Mouse (Mus musculus): Measurements from ENCODE around the gene Asb16.
"Not testable (repeated sequence)": the region's sequence is repeated elsewhere in the genome, so short reads cannot be mapped to it uniquely, and the experiment has no call there.

Asb16 gene

GRCm38 (mm10) chr11:102244926-102245449 lies 23.6 kb upstream of the Asb16 start:
- DNase-seq: peak; percentile 68

- DNase-seq: no peak
Measured at GRCm38 (mm10) chr11:102245581-102246272, 22.8 kb upstream of the Asb16 start.

GRCm38 (mm10) chr11:102246273-102246635 lies 22.3 kb upstream of the Asb16 start:
- DNase-seq: no peak

GRCm38 (mm10) chr11:102246871-102247270 lies 21.7 kb upstream of the Asb16 start:
- no peak for DNase-seq

GRCm38 (mm10) chr11:102248630-102249230 lies 19.8 kb upstream of the Asb16 start, which contains the start of gene BC030867:
TSS of gene BC030867 (plus strand) at chr11:102248882.
- peak; percentile 93 for DNase-seq

GRCm38 (mm10) chr11:102249351-102250090 lies 19.0 kb upstream of the Asb16 start:
- DNase-seq: no peak

GRCm38 (mm10) chr11:102257514-102257913 lies 11.0 kb upstream of the Asb16 start:
- no peak for DNase-seq

- no peak for DNase-seq
Measured at GRCm38 (mm10) chr11:102258095-102258494, 10.4 kb upstream of the Asb16 start.

- DNase-seq: no peak
Measured at GRCm38 (mm10) chr11:102258521-102258920, 10.0 kb upstream of the Asb16 start.

GRCm38 (mm10) chr11:102263211-102263610 lies 5.3 kb upstream of the Asb16 start:
- no peak for DNase-seq

- peak; percentile 63 for DNase-seq
Measured at GRCm38 (mm10) chr11:102265816-102266215, 2.7 kb upstream of the Asb16 start.

- no peak for DNase-seq
Measured at GRCm38 (mm10) chr11:102266631-102267355, 1.8 kb upstream of the Asb16 start.

- peak; percentile 80 for DNase-seq
Measured at GRCm38 (mm10) chr11:102267480-102267879, 1.1 kb upstream of the Asb16 start.

GRCm38 (mm10) chr11:102276411-102276915 lies 7.9 kb downstream of the Asb16 start:
- no peak for DNase-seq

GRCm38 (mm10) chr11:102277754-102278153 lies 9.2 kb downstream of the Asb16 start:
- no peak for DNase-seq

GRCm38 (mm10) chr11:102279595-102279994 lies 11.1 kb downstream of the Asb16 start:
- DNase-seq: no peak

- DNase-seq: not testable (repeated sequence)
Measured at GRCm38 (mm10) chr11:102280267-102280666, 11.7 kb downstream of the Asb16 start.

GRCm38 (mm10) chr11:102283922-102284321 lies 15.4 kb downstream of the Asb16 start:
- no peak for DNase-seq

GRCm38 (mm10) chr11:102284501-102285094 lies 16.1 kb downstream of the Asb16 start, which contains the start of gene Tmub2:
TSS of gene Tmub2 (plus strand) at chr11:102284931.
- peak; percentile 99 for DNase-seq

GRCm38 (mm10) chr11:102285095-102285834 lies 16.7 kb downstream of the Asb16 start:
- DNase-seq: no peak

GRCm38 (mm10) chr11:102287485-102287884 lies 18.9 kb downstream of the Asb16 start:
- no peak for DNase-seq

All from cerebellum, adult 9-10 months (tissue).